Mouse (Mus musculus) colon, adult 2 months (tissue): ENCODE data around the gene Pde8a. TPM values are rescaled to one million over a fixed set of nuclear protein-coding genes. Genes with fewer than 3 reads are reported as not detected.

Experiments used
- polyA plus RNA-seq: library from polyadenylated mRNA; depleted of rRNA; stranded (reverse); fragments of >200 nt; gene quantifications from 2 replicates; pipeline ENCODE4 v1.2.3, GENCODE M21; 2012; rRNA removed

The Pde8a gene
- polyA plus RNA-seq: 5.7 and 6.2 TPM in 2 replicates

DNA sequence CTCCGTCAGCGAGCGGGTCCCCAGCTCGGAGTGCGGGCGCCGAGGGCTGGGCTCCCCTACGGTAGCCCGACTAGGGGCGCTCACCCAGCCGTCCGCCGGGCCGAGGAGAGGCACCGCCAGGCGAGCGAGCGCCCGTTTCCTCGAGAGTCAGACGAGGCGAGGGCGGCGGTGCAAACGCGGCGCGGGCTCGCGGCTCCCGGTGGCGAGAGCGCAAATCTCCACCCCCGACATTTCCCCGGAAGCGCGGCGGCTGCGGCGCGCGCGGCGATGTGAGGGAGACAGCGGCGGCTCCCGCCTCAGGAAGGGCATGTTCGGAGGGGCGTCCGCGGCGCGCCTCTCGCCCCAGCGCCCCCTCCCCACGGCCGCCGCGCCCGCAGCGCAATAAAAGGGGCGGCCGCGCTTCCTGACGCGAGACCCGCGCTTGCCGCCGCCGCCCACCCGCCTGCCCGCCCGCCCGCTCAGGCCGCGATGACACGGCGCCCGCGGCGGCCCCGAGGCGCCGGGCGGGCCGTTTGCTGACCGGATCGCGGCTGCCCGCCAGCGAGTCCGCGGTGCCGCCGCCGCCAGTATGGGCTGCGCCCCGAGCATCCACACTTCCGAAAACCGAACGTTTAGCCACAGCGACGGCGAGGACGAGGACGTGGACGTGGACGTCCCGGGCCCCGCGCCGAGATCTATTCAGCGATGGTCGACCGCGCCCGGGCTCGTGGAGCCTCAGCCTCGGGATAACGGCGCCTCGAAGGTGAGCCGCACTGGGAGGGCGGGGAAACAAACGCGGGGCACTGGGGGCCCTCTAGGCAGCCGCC, at the start of gene Pde8a:
Gene Pde8a (plus strand): TSS at position 250 of the 806 bp plus-strand sequence.

GRCm38 (mm10) chr7:81344544-81345446, 131.4 kb downstream of the Pde8a start, which contains the start of gene Rps17:
TSS of gene Rps17 (minus strand) at chr7:81345254.

Other genes starting within 250 kb of the Pde8a start
- gene Zfp592, start 219.9 kb upstream of the Pde8a start, polyA plus RNA-seq: 19.1 and 19.6 TPM in 2 replicates
- 0.05 TPM in 1 of 2 replicates, not detected in the other for gene Alpk3, start 156.0 kb upstream of the Pde8a start, polyA plus RNA-seq
- gene Slc28a1, start 98.8 kb upstream of the Pde8a start, polyA plus RNA-seq: 0.06 TPM in 1 of 2 replicates, not detected in the other
- 849 and 918 TPM in 2 replicates for gene Rps17, start 131.7 kb downstream of the Pde8a start, polyA plus RNA-seq
- 2.5 and 2.7 TPM in 2 replicates for gene Cpeb1, start 241.9 kb downstream of the Pde8a start, polyA plus RNA-seq